Mouse (Mus musculus) lung, adult 2 months (tissue): ENCODE data around the gene Helz2.

Experiments used
- CTCF ChIP-seq: fragments of 200-500 bp; IDR thresholded peaks from 2 replicates; pipeline ENCODE4 v1.5.1; 2011; ENCODE audit warnings: mild to moderate bottlenecking, low read length, control low read depth; ENCODE audit not compliant: insufficient read depth
- POLR2A ChIP-seq: fragments of 200-500 bp; IDR thresholded peaks from 2 replicates; pipeline ENCODE4 v1.6.1; 2011; ENCODE audit warnings: low read depth, mild to moderate bottlenecking, control low read depth, low read length, borderline replicate concordance; ENCODE audit errors: extremely low read depth

- TF ChIP-seq CTCF = no peak
- TF ChIP-seq POLR2A = no peak
These were observed 32.8 kb upstream of the Helz2 start for GRCm38 (mm10) chr2:181274639-181275038.
